ENCODE assay signal across 21 mouse cellular contexts in genomic region chr11:43230231-43230630, GRCm38 (mm10).
"Had no signal": no experiment of that assay in that cellular context is flagged by ENCODE, and none has a peak within 500 bp of the region (broad histone marks: within the 10 kb centered on the region; RNA-seq: fewer than 3 reads in every experiment).

No protein-coding gene starts in this region.

- H3K4me2 ChIP-seq: limb, embryonic 12.5 days; limb, embryonic 15.5 days; liver, embryonic 11.5 days; lung, embryonic 14.5 days; midbrain, embryonic 12.5 days; midbrain, embryonic 15.5 days; neural tube, embryonic 12.5 days; neural tube, embryonic 15.5 days had no signal

- H3K9ac ChIP-seq: limb, embryonic 12.5 days; limb, embryonic 15.5 days; liver, embryonic 14.5 days; liver, postnatal 0 days; lung, embryonic 14.5 days; midbrain, embryonic 12.5 days; midbrain, embryonic 15.5 days; neural tube, embryonic 12.5 days; neural tube, embryonic 15.5 days had no signal

- H3K27me3 ChIP-seq: limb, embryonic 12.5 days; limb, embryonic 15.5 days; midbrain, embryonic 12.5 days; midbrain, embryonic 15.5 days; neural tube, embryonic 12.5 days; neural tube, embryonic 15.5 days had no signal

- H3K4me3 ChIP-seq: limb, embryonic 12.5 days; limb, embryonic 15.5 days; midbrain, embryonic 12.5 days; midbrain, embryonic 15.5 days; neural tube, embryonic 12.5 days; neural tube, embryonic 15.5 days had no signal

- H3K36me3 ChIP-seq: limb, embryonic 12.5 days; limb, embryonic 15.5 days; midbrain, embryonic 12.5 days; midbrain, embryonic 15.5 days; neural tube, embryonic 12.5 days; neural tube, embryonic 15.5 days had no signal

- ATAC-seq: liver, postnatal 0 days; lung, postnatal 0 days; midbrain, embryonic 15.5 days had no signal

- DNase-seq: kidney, postnatal 25 days; layer of hippocampus, postnatal 36 days; left cerebral cortex, postnatal 4 days; liver, postnatal 0 days; lung, embryonic 14.5 days; right cerebral cortex, adult 18-20 months; right cerebral cortex, postnatal 14 days; right cerebral cortex, postnatal 4 days; thymus, postnatal 36 days had no signal

- H3K4me1 ChIP-seq: limb, embryonic 12.5 days; limb, embryonic 15.5 days; midbrain, embryonic 12.5 days; neural tube, embryonic 12.5 days; neural tube, embryonic 15.5 days had no signal

- H3K9me3 ChIP-seq: limb, embryonic 12.5 days; limb, embryonic 15.5 days; midbrain, embryonic 12.5 days; midbrain, embryonic 15.5 days; neural tube, embryonic 12.5 days; neural tube, embryonic 15.5 days had no signal

- H3K27ac ChIP-seq: kidney, postnatal 0 days; limb, embryonic 12.5 days; limb, embryonic 15.5 days; liver, embryonic 14.5 days; macrophage; midbrain, embryonic 12.5 days; midbrain, embryonic 15.5 days; neural tube, embryonic 12.5 days; neural tube, embryonic 15.5 days; stomach, postnatal 0 days had no signal
